Mouse (Mus musculus): ENCODE measurements around the gene Cxcl15.

DNA sequence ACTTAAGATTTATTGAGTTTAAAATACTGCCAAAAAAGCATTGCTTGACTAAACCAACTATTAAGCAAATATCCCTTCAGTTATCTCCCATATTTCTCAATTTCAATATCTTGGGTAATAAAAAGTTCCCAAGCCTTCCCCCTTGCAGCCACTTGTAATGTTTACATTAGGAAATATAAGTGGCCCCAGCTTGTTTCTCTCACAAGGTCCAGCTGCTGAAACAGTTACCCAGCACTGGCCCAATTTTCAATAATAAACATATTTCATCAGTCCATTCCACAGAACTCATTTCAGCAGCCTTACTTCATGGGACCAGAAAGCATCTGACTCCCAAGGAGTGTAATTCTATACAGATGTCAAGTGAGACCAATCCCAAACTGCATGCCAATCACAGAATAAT, 25.4 kb downstream of the Cxcl15 start:
- TF ChIP-seq CTCF (conservative IDR thresholded peaks at IDR 0.05; ENCODE audit: insufficient read depth, insufficient read length, low read depth, low read length), result no peak
- no peak for TF ChIP-seq POLR2A (IDR thresholded peaks at IDR 0.05; ENCODE audit: low read depth, low read length)
